Comparison of ENCODE assay signal across 8 mouse cellular contexts in the genomic region with DNA sequence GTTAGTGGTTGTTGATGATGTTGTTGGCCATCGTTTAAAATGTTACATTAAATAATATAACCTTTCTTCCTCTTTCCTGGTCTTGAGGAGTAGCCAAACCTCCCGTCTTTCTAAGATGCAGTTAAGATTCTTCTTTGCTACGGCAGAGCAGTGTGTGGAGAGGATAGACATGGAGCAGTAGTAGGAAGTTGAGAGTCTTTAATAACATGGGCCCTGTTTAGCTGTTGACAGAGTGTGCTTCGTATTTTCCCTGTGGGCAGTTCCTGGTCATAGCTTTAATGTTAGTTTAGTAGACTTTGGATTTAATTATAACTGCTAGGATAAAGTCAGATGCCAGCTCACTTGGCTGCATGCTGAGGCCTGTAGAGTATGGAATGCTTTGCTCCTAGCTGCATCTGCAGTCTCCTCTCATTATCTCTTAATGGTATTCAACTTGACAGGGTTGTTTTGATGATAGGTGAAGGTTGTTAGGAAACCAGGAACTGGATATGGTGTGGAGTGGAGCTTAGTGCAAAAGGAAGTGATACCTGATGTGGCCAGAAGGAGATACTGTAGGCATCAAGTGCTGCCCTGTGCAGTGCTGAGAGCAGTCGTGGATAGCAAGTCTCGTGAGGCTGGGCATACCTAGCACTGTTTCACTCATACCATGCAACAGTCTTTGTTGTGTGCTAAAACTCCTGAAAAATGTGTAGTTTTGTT.
DNase-seq lines count a peak whose midpoint lies in the region; ATAC-seq and TF ChIP-seq lines count a peak whose summit lies in the region.
"Had no signal": no experiment of that assay in that cellular context is flagged by ENCODE, and none has a peak within 500 bp of the region (broad histone marks: within the 10 kb centered on the region; RNA-seq: fewer than 3 reads in every experiment).

No protein-coding gene starts in this region.

- H3K9ac ChIP-seq in midbrain, postnatal 0 days (replicated peaks; ENCODE audit: low read length, poor library complexity, severe bottlenecking), result no peak overlapping the region
- no peak overlapping the region for H3K9ac ChIP-seq in liver, embryonic 14.5 days (replicated peaks)
- H3K9ac ChIP-seq: limb, embryonic 13.5 days had no signal

- TF ChIP-seq EP300 in liver, embryonic 14.5 days (IDR thresholded peaks at IDR 0.05; ENCODE audit: low read depth), result no peak

- WGBS in midbrain, postnatal 0 days, result 66% methylated on average over 6 of the region's 6 CpGs
- WGBS in midbrain, embryonic 10.5 days, result 80% methylated on average over 6 of the region's 6 CpGs
- WGBS in liver, embryonic 14.5 days (ENCODE audit: insufficient replicate concordance), result 21% methylated on average over 6 of the region's 6 CpGs

- no peaks in the 10 kb centered on the region for H3K36me3 ChIP-seq in midbrain, postnatal 0 days (ENCODE audit: insufficient read depth, low read length)
- no peaks in the 10 kb centered on the region for H3K36me3 ChIP-seq in midbrain, embryonic 10.5 days
- no peaks in the 10 kb centered on the region for H3K36me3 ChIP-seq in liver, embryonic 14.5 days (replicated peaks; ENCODE audit: control insufficient read depth, insufficient read depth, low read depth)
- H3K36me3 ChIP-seq: limb, embryonic 13.5 days had no signal

- H3K27me3 ChIP-seq in midbrain, postnatal 0 days (ENCODE audit: insufficient read depth, low read length), result no peaks in the 10 kb centered on the region
- peaks cover 17% of the 10 kb centered on the region; the same call in 1 of the 2 replicates for H3K27me3 ChIP-seq in midbrain, embryonic 10.5 days (ENCODE audit: low read depth, poor library complexity, severe bottlenecking)
- no peaks in the 10 kb centered on the region for H3K27me3 ChIP-seq in liver, embryonic 14.5 days (ENCODE audit: control insufficient read depth, insufficient read depth, low read length)
- H3K27me3 ChIP-seq: limb, embryonic 13.5 days had no signal

- peaks cover 7% of the 10 kb centered on the region; the same call in 1 of the 2 replicates for H3K4me1 ChIP-seq in midbrain, postnatal 0 days (ENCODE audit: insufficient read depth, low read length)
- peaks cover 60% of the 10 kb centered on the region for H3K4me1 ChIP-seq in midbrain, embryonic 10.5 days
- peaks cover 5 to 18% of the 10 kb centered on the region in 2 experiments; a peak in 2 of 4 replicates for H3K4me1 ChIP-seq in liver, embryonic 14.5 days (replicated peaks; ENCODE audit: control insufficient read depth in 2 of 2, insufficient read depth in 2 of 2, low read length in 1 of 2)

- TF ChIP-seq CTCF in midbrain, postnatal 0 days (IDR thresholded peaks at IDR 0.05), result peak; percentile 41
- TF ChIP-seq CTCF in liver, embryonic 14.5 days (IDR thresholded peaks at IDR 0.05; ENCODE audit: low read depth), result peak; percentile 58

- H3K4me2 ChIP-seq in midbrain, postnatal 0 days (ENCODE audit: low read depth, low read length, poor library complexity, severe bottlenecking), result no peak overlapping the region
- H3K4me2 ChIP-seq in liver, embryonic 14.5 days (ENCODE audit: low read depth), result no peak overlapping the region
- H3K4me2 ChIP-seq: limb, embryonic 13.5 days had no signal

- DNase-seq in midbrain, postnatal 0 days (ENCODE audit: low spot score), result no peak
- DNase-seq in midbrain, embryonic 10.5 days (ENCODE audit: low spot score), result no peak
- peak; percentile 41 to 44 (median 44) for DNase-seq in liver, embryonic 14.5 days (ENCODE audit: low read depth in 3 of 3, low spot score in 3 of 3)
- DNase-seq in thymus, postnatal 4 days, result peak; percentile 51
- no peak for DNase-seq in cerebellum, postnatal 36 days
- DNase-seq in urinary bladder, postnatal 14 days (ENCODE audit: low spot score), result no peak

- H3K4me3 ChIP-seq in midbrain, postnatal 0 days (ENCODE audit: low read depth, low read length), result no peak overlapping the region
- no peak overlapping the region for H3K4me3 ChIP-seq in midbrain, embryonic 10.5 days
- no peak overlapping the region for H3K4me3 ChIP-seq in liver, embryonic 14.5 days (ENCODE audit: insufficient read depth in 1 of 2, low read depth in 2 of 2, low read length in 2 of 2)
- H3K4me3 ChIP-seq: limb, embryonic 13.5 days had no signal

- ATAC-seq in midbrain, postnatal 0 days (ENCODE audit: low FRiP score), result no peak
- peak; percentile 97 for ATAC-seq in common myeloid progenitor, adult 5-6 weeks (replicated peaks; ENCODE audit: low read depth, poor library complexity, severe bottlenecking)
- peak; percentile 64 for ATAC-seq in liver, embryonic 14.5 days (ENCODE audit: insufficient read depth)

- H3K27ac ChIP-seq in midbrain, postnatal 0 days (ENCODE audit: low read depth, low read length), result no peak overlapping the region
- no peak overlapping the region for H3K27ac ChIP-seq in midbrain, embryonic 10.5 days (replicated peaks)
- H3K27ac ChIP-seq in liver, embryonic 14.5 days, result no peak overlapping the region
- H3K27ac ChIP-seq: limb, embryonic 13.5 days had no signal

- H3K9me3 ChIP-seq in midbrain, postnatal 0 days (ENCODE audit: low read length), result no peaks in the 10 kb centered on the region
- H3K9me3 ChIP-seq in midbrain, embryonic 10.5 days (replicated peaks), result no peaks in the 10 kb centered on the region
- no peaks in the 10 kb centered on the region for H3K9me3 ChIP-seq in liver, embryonic 14.5 days (ENCODE audit: control insufficient read depth, low read length)
- H3K9me3 ChIP-seq: limb, embryonic 13.5 days had no signal

Comparison
In these comparisons a context has a peak if more than half of its experiments do, and no peak if none do; other contexts are left out.
1. DNase-seq: peak in liver, embryonic 14.5 days (3 of 3) and thymus, postnatal 4 days (single experiment); none in midbrain, postnatal 0 days (single experiment), midbrain, embryonic 10.5 days (single experiment), cerebellum, postnatal 36 days (0 of 2) and urinary bladder, postnatal 14 days (single experiment).